Mouse (Mus musculus): ENCODE data around the gene Rhoa.
A peak's percentile ranks its signal among the peaks of the same experiment; 100 is the strongest.
"Not testable (repeated sequence)": the region's sequence is repeated elsewhere in the genome, so short reads cannot be mapped to it uniquely, and the experiment has no call there.

Rhoa gene

DNA sequence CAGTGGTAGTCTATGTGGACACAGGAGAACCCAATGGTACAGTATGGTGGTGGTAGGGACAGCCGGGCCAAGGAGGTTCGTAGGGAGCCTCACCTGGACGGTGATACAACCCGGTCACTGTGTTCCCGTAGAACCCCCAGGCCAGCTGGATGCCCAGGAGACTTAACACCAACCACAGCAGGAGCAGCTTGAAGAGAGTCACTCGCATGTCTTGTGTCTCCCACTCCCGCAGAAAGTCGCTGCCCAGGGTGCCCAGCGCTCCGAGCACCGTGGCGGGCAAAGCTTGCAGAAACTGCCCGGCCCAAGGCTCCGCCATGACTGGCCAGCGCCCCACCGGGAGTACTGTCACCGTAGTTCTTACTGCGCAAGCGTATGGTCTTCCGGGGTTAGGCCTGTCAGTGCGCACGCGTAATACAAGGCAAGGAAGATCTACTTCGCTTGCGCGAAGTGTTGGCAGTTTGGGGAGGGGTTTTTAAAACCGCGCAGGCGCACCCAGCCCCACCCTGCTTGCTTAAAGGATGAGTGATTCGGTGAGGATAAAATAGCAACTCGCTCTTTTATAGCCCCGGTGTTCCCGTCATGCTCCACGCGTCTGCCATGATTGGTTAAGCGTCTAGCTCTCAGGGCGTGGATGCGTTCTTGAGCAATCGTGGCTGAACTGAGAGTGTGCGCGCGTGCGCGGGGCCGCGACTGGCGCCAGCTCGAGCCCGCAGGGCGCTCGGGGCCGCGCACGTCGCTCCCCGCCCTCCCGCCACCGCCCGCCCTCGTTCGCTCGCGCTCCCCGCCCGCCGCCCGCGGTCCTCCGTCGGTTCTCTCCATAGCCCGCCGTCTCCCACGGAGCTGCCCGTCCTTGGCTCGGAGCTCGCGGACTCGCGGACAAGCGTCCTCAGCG, at the start of gene Rhoa, which contains the start of gene Tcta:
Gene Rhoa (plus strand): TSS at position 501 of the 892 bp plus-strand sequence.
Gene Tcta (minus strand): TSS at position 532 of the 892 bp plus-strand sequence.
- peak; percentile 95 for ATAC-seq (ENCODE audit: insufficient number of reproducible peaks, low FRiP score, low TSS enrichment)

DNA sequence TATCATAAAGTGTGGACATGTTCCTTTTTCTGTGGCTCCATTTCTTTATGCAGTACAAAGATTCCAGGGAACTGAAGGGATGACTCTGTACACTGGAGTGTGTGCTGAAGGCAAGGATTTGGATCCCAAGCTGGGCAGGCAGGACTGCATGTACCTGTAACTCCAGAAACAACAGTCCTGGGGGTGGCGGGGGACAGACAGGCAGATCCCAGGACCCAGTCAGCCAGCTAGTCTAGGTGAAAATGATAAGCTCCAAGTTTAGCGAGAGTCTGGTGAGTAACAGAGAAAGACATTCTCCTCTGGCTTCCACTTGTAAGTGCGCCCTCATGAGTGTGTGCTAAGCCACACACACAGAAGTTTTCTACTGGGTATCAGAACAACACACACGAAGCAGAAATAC, 45.4 kb upstream of the Rhoa start:
- ATAC-seq (ENCODE audit: insufficient number of reproducible peaks, low FRiP score, low TSS enrichment): no peak

DNA sequence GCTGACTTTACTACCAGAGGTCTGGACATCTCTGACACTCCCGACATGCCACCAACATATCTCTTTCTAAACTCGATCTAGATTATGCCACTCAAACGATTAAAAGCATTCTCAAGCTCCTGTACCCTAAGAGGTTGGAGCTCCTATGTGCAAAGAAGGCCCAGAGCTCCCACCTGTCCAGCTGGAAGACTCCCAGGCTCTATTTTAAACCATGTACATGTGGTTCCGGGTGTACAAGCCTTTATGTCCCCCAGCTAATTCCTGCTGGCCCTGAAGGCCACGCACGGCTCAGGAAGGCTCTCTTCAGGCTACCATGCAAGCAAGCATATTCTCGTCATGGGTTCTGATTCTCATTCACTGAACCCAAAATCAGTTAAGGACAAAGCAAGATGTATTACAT, 44.1 kb upstream of the Rhoa start:
- no peak for ATAC-seq (ENCODE audit: insufficient number of reproducible peaks, low FRiP score, low TSS enrichment)

DNA sequence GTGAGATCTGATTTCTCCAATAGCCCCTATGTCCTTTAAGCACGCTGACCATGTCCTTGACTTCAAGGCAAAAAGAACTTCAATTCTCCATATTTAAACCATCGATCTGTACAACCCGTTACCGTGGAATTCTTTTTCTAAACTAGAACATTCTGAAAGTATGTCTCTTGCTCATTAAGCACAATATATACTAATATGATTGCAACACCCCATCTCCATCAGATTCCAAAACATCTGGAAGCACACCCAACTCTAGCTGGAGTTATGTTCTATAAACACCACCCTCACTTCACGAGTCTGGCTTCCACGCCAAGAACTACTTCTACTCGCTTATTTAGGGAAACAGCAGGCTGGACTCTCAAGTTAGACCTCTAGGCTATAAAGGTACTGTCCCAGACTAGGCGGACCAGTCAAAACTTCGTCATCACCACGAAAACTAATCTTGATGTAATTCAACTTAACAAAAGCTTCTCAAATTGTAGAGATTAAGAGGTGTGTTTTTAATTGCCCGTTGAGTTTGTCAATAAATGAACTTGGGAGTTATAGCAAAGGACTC, 43.4 kb upstream of the Rhoa start:
- no peak for ATAC-seq (ENCODE audit: insufficient number of reproducible peaks, low FRiP score, low TSS enrichment)

DNA sequence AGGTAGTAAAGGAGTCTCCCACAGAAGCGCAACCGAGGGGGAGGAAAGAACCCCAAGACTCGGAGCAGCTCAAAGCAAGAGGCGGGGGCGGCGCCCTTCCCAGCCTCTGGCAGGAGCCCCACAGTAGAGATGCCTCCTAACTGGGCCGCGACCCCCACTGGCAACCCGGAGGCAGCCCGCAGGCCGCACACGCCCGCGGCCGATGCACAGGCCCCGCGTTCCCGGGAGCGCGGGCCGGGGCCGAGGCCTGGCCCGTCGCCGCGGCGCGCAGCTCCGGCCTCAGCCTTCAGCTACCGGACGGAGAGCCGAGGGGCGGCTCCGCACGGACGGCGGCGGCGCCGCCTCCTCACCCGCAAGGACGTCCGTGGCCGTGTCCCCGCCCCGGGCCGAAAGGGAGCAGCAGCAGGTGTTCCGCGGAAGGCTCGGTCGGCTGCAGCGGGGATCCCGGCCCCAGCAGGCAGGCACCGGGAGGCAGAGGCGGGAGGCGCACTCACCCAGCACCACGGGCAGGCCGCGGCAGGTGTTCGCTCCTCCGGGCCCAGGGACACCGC, 42.7 kb upstream of the Rhoa start:
- ATAC-seq (ENCODE audit: insufficient number of reproducible peaks, low FRiP score, low TSS enrichment): 0 out of 2 replicates have a peak, but pooled peaks have one; percentile 47

DNA sequence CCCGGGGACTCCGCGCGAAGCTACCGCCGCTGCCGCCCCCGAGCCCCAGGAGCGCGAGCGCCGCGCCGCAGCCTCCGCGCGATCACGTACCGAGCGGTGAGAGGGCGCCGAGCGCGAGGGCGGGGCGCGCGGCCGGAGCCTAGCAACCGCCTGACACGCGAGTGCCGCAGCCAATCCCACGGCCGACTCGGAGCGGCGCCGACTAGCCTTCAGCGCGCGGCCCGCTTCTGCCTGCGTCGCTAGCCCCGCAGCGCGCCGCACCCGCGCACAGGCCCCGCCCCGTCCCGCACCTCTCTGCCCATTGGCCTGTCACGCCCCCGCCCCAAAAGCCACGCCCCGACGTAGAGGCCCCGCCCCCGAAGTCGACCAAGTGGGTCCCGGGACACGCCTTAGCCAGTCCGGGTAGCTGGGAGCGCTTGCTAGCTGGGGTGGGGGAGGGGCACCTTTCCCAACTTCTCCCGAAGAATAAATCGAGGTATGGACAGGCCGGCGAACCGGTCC, 42.2 kb upstream of the Rhoa start, which contains the start of gene Dag1:
Gene Dag1 (minus strand): TSS at position 269 of the 501 bp plus-strand sequence.
- ATAC-seq (ENCODE audit: insufficient number of reproducible peaks, low FRiP score, low TSS enrichment): peak; percentile 97

DNA sequence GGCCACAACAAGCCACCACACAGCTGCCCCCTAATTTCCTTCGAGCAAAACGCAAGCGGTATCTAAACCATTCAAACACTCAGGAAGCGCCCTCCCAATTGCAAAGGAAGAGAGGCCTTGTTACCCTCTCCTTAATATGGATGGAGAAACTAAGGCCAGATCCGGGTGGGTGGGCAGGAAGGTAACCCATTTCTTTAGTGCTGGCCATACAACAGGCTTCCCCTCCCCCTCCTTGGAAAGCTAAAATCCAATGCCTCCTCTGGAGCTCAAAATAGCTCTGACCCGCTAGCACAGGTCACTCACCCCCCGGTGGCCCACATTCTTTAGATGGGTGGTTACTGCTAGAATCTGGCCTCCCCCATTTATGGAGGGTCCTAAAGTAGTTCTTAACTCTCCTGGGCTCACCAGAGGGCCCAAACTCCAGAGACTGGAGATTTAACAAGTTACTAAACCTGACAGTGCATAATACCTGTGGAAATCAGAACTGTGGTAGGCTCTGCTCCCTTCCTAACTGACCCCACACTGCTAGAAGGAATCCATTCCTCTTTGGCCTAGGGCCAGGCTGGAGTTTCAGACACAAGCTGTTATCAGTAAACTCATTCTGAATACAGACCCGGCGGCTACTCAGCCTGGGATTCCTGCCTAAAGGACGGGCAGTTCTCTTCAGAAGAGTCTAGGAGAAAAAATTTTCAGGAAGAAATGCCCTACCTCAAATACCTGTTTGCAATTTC, 41.6 kb upstream of the Rhoa start:
- no peak for ATAC-seq (ENCODE audit: insufficient number of reproducible peaks, low FRiP score, low TSS enrichment)

DNA sequence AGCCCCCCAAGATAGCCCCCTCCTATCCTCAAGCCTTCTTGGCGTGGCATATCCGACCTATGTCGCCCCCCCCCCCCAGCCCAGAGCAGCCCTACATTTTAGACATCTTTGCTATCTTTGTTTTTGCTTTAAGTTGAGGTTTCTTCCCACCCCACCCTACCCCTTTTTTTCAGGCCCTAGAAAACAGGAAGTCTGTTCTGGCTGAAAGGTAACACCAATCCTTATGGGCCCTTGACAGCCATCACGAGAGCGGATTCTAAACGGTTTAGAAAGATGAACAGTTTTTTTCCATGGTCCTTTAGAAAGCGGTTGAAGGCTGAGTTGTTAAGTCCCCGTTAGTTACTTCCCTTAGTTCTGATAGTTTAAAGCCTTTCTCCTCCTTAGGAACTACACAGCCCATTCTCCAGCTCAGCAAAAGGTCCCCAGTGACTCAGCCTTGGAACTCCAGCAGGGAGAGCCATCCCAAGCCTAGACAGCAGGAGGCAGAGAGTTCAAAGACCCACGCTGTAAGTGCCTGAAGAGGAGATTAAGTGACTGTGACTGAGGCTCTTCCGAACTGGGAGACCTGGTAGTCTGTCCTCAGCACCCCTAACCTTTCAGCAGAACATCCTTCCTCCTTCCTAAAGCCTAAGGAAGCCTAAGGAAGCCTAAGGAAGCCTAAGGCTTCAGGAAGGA, 39.5 kb upstream of the Rhoa start:
- ATAC-seq (ENCODE audit: insufficient number of reproducible peaks, low FRiP score, low TSS enrichment): no peak

DNA sequence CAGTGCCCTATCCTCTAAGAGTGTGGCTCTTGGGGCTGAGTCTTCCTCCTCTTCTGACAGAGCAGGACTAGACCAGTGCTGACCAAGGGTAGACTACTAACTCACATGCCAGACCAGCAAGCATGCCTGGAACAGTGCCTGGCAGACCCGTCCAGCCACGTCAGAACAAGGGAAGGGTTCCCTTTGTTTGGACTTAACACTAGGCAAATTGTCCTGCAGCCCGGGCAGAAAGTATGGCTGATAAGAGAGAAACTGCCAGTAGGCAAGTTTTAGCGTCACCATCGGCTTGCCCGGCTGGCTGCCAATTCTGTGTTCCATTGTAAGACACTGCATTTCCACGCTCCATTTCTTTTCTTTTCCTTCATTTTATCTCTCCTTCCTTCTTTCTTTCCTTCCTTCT, 38.2 kb upstream of the Rhoa start:
- no peak for ATAC-seq (ENCODE audit: insufficient number of reproducible peaks, low FRiP score, low TSS enrichment)

DNA sequence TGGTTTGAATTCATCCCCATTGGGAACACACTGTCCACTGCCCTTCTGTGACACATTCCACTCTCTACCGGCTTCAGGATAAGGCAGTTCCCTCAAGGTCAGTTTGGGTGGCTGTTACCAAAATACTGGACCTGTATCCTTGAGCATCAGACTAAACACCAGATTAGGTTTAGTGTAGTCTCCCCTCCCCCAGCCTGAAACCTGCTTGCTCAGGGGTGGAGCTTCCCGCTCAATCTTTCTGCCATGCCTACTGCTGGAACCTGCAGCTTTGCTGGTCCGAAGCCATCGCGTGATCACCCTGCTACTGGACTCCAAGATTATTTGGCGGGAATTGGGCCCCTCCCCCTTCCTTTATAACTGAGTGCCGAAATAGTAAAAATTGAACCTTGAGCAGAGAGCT, 37.2 kb upstream of the Rhoa start:
- ATAC-seq (ENCODE audit: insufficient number of reproducible peaks, low FRiP score, low TSS enrichment): not testable (repeated sequence)

DNA sequence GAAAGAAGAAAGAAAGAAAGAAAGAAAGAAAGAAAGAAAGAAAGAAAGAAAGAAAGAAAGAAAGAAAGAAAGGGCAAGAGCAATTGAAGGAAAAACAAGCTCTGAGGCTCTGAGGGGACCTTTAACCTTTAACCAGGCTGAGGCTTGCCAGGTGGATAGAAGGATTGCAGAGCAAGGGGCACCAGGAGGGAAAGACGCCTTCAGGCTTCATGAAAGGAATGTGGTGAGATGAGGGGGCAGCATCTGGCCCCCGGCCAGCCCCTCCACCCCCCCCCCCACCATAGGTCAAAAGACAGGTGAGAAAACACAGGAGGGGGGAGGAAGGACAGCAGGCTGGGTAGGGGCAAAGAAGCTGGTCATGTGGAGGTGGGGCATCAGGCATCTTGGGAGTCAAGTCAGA, 34.0 kb upstream of the Rhoa start:
- no peak for ATAC-seq (ENCODE audit: insufficient number of reproducible peaks, low FRiP score, low TSS enrichment)

DNA sequence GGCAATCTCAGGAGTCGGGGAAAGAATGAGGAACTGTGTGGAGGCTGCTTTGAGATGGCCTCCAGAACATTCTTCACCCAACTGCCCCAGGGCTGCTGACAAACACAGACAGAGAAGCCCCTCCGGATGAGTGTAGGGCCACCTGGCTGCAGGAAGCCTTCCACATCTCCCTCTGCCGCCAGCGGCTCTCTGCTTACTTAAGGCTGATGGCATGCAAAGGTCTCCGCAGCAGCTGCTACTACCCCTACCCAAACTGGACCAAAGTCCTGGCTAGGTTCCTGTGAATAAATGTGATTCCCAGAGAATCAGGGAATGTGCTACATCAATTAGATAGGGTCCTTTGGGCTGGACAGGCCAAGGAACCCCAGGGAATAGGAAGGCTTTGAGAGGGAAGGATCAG, 33.2 kb upstream of the Rhoa start:
- no peak for ATAC-seq (ENCODE audit: insufficient number of reproducible peaks, low FRiP score, low TSS enrichment)

DNA sequence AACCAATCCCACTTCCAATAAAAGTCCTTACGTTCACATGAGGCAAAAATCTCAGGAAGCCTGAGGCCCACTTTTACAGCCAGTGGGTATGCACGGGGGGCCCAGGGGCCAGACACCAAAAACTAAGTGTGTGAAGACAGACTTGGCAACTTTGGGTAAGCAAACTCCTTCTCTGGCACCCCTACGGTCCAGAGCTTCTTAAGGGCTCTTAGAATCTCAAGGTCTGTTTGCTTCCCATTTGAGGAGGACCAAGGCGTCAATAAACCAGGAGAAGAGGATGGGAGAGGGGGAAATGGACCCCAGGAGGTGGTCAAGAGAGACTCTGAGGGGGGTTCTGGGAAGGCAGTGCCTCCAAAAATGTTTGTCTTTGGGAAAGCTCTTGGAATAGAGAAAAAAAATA, 32.4 kb upstream of the Rhoa start:
- no peak for ATAC-seq (ENCODE audit: insufficient number of reproducible peaks, low FRiP score, low TSS enrichment)

DNA sequence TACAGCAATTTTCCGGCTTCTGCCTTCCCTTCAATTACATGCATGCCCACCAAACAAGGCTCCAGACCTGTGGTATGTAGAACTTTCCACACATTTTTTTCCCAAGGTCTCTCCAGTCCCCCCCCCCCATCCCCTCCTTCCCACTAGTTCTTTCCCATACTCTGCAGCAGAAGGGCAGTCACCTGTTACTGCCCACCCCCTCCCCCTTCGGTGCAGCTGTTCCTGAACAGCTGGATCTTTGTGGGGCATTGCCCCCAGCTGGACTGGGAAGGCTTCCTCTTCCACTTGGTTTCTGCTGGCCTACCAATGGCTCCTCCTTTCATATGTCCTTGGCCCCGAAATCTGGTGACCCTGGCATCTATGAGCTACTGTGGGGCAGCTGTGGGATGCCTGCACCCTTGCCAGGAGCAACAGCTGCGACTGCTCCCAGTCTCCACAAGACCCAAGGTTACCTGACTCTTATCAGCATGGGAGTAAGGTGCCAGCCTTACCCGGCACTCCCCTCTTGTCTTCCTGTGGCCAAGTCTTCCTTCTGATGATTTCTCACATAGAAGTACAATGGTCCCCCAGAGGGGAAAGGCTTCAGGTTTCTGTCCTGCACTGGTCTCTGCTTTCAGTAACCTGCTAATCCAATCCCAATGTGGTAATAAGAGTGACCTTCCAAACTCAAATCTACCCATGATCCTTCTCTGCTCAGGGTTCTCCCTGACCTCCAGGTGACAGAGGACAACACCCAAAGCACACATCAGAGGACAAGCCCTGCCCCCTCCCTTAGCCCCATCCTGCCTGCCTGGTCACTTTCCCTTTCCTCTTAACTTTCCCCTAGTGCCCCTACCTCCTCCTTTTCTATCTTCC, 31.2 kb upstream of the Rhoa start:
- no peak for ATAC-seq (ENCODE audit: insufficient number of reproducible peaks, low FRiP score, low TSS enrichment)

DNA sequence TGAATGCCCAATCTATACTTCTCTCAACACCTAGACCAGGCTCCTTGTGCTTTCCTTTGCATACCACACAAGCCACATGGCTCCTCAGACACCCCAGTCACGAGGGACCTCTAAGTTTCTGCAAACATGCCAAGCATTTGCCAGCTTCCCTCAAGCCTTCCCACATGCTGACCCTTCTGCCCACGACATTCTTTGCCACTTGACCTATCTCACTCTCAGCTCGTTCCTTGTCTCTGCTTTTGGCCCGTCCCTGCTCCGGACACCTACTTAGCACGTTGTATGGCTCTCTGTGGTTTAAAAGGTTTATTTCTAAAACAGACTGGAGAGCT, 30.6 kb upstream of the Rhoa start:
- no peak for ATAC-seq (ENCODE audit: insufficient number of reproducible peaks, low FRiP score, low TSS enrichment)

DNA sequence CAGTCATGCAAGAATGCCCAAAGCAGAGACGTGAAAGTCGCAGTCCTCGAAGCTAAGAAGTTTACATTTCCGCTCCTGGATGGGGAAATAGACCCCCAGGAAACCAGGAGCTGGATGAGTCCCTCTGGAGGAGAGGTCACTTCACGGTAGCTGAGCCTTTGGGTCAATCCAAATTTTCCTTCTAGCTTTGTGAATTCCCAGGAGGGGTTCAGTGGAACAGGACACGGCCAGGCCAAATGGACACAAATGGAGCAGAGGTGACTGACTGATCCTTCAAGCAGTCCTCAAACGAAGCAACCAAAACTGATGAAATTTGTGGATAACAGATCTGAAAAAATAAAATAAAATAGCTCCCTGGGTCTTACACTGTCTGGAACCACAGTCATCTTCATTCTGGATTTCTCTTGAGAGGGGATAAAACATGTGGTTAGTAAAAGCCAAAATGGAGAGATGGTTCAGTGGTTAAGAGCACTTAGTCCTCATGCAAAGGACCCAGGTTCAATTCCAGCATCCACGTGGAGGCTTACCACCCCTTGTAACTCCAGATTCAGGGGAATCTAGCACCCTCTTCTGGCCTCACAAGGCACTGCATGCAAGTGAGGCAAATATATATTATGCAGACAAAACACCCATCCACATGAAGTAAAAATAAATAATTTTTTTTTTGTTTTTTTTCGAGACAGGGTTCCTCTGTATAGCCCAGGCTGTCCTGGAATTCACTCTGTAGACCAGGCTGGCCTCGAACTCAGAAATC, 27.1 kb upstream of the Rhoa start:
- ATAC-seq (ENCODE audit: insufficient number of reproducible peaks, low FRiP score, low TSS enrichment): no peak

DNA sequence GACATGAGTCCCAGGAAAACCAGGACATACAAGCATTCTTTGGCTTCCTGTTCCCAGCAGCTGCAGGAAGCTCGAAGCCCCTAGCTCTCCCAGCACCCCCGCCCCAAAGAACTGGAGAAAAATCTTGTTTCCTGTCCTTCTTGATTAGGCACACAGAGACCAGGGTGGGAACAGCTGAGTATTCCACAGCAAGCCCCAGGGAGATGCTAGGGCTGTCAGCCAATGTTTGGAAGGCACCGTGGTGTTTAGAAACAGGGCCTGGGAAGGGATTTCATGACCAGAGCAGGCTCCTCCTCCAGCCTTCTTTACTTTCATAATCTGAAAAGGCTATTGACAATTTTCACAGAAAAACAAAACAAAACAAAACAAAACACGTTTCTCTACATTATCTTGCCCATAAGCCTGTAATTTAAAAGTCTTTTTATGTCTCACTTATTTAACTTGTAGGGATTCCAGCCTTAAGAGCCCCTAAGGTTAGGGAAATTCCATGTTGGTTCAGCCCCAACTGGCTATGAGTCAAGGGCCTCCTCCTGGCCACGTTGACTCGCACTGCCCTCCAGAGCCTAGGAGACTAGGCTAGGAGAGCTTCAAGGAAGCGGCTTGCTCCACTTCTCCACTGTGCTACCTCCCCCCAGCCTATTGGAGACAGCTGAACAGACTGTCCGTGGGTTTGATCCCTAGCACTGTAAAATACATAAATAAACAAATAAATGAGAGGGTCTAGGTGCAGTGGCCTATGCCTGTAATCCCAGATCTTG, 25.7 kb upstream of the Rhoa start:
- ATAC-seq (ENCODE audit: insufficient number of reproducible peaks, low FRiP score, low TSS enrichment): no peak

DNA sequence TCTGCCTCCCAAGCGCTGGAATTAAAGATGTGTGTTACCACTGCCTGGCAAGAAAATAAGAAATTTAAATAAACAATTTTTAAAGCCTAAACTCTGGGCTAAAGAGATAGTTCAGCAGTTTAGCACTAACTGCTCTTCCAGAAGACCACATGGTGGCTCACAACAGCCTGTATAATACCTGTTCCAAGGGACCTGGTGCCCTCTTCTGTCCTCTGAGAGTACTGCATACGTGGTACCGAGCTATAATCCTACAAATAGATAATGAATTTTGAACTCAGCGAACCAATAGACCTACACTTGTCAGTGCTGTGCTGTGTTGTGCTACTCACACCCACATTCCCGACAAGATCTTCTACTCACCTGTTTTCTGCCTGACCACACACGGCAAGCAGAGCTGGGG, 21.5 kb upstream of the Rhoa start:
- ATAC-seq (ENCODE audit: insufficient number of reproducible peaks, low FRiP score, low TSS enrichment): peak; percentile 75; the same call in 1 of the 2 replicates

Data from cerebellum, adult (tissue).